Mouse (Mus musculus) gastrocnemius, adult 8-10 months (tissue): ENCODE data around the gene Dut. TPM values are rescaled to one million over a fixed set of nuclear protein-coding genes. Genes with fewer than 3 reads are reported as not detected.

Source experiments
- DNase-seq, 2 experiments: peaks; one replicate each; pipeline ENCODE4 v3.0.0; 2022; ENCODE audit warnings: low spot score in 2 of 2
- total RNA-seq, 4 experiments: library from RNA; stranded (reverse); gene quantifications; 2 replicates each; pipeline ENCODE4 v1.2.4; 2022

The Dut gene
- 1 to 10 TPM; 6.7 to 8.3 (median 7.6) TPM for total RNA-seq

- DNase-seq = peak; percentile 76 to 91
Measured at GRCm38 (mm10) chr2:125247108-125247961, at the start of gene Dut. Gene Dut, plus strand, starts transcription at chr2:125247190.

DNA sequence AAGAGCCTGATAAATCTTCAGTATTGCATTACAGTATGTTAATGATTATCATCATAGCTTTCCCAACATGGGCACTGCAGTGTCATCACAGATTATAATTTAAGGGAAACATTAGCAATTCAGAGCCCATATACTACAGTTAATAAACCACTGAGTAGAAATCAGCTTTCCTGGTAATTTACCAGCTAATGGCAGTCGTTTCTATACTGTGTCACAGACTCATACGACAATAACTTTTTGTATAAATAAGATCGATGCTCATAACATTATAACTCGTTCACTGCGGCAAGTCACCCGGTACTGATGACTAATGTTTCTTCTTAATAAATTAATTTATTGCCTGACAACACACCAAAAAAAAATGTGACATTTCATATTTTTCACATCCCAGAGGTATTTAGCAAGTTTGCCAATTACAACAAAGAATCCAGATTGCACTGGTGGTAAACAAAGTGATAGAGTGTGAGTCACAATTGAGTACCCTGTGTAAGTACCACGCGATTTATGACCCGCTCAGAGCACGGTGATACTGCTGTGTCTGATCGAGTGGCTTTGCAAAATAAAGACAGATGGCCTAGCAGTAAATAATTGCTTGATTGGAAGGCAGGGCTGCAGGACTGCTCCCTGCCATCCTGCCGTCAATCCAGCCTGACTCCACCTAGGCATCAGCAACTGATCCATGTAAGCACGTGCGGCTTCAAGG, 37.9 kb upstream of the Dut start:
- no peak for DNase-seq

DNA sequence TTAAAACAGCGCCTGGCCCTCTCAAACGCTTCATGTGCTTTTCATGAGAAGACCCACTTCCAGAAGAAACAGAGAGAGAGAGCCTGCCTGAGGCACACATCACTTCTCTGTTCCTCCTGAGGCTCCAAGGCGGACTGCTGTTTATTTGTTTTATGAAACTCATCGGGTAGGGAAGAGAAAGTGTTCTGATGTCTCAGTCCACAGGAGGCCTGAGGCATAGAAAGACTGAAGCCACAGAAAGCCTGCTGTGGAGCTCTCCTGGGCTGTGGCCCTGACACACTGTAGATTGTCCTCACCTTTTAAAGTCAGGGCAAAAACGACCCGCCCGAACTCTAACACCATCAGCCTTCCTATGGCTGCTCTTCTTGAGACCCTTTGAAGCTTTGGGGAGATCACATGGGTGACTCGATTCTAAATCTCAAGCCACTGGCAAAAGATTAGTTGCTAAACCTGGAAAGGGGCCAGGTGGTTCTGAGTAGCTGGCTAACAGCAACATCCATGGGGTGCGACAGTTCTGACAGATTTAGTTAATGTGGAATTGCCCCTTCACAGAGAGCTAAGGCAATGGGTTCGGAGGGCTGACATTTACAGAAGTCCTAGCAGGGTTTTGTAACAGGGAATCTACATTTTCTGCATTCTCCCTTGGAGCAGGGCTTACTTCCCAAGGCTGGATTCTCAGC, 35.0 kb upstream of the Dut start:
- no peak for DNase-seq

- peak in 1 of 2 experiments; percentile 17 for DNase-seq
Measured at GRCm38 (mm10) chr2:125214592-125214991, 32.4 kb upstream of the Dut start.

GRCm38 (mm10) chr2:125217286-125217685, 29.7 kb upstream of the Dut start:
- no peak for DNase-seq

GRCm38 (mm10) chr2:125218566-125218965, 28.4 kb upstream of the Dut start:
- no peak for DNase-seq

DNA sequence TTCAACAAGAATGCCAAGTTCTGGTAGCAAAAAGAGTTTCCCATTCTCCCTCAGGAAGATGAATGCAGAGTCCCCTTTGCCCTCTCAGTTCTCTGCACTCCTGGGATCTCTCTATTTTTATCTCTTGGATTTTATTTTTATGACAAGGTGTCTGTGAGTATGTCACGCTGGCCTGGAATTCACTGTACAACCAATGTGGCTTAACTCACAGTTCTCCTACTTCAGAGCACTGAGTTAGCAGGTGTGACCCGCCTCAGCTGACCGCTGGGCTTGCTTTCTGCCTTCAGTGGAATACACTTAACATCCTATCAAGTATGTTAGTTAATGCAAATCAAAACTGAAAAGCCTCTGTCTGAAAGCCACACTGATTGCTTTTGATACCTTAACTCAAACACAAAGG, 27.7 kb upstream of the Dut start:
- DNase-seq = no peak

DNA sequence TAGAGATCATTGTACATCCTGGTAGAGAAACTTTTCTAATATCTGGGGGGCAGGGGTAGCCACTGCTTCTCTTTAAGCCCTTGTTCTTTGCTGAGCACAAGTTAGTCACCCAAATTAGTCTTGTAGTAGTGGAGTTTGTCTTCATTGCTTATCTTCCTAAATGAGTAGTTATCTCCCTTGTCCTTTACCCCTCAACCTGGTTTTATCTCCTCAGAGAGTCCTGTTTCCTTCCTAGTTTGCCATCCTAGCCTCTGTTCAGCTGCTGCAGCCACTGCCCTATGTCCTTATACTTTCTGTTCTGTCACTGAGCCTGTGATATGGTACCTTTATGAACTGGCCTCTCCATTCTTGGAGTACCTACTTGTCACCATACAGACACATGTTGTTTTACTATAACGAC, 25.3 kb upstream of the Dut start:
- DNase-seq = no peak

DNA sequence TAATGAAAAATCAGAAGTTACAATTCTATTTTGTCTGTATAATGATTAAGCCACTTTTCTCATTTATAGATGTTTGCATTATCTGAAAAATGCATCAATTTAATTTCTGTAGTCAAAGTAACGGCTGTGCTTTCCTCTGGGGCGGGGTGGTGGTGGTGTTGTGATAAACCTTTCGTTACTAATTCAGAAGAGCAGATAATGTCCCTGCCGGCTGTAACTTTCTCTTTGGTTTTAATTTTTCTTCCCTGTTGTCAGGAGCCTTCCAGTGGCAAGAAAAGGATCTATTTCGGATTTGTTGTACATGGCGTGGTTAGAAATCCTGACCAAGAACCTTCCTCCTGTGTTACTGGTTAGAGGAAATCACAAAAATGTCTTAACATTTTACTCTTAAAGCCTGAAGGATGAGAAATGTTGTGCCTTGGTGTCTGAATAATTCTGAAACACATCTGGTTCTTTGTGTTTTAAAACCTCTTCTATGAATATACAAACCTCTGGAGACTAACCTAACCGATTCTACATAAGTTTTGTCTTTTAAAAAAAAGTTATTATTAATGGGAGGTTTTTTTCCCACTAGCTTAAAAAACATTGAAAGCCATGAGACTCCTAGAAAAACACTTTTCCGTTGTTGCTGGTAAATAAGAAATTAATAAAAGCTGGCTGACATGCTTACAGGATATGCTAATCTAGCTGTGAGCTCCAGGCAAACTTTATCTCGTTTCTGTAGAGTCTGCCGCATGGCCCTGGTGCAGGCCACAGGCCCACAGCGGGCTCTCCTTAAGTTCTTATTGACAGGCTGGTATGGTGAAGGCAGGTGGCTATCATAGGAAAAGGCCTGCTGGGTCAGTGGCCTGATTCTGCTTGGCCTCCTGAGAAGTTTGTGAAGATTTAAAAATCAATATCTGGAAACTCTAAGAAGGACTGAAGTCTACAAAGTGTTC, 18.2 kb upstream of the Dut start:
- no peak for DNase-seq

DNA sequence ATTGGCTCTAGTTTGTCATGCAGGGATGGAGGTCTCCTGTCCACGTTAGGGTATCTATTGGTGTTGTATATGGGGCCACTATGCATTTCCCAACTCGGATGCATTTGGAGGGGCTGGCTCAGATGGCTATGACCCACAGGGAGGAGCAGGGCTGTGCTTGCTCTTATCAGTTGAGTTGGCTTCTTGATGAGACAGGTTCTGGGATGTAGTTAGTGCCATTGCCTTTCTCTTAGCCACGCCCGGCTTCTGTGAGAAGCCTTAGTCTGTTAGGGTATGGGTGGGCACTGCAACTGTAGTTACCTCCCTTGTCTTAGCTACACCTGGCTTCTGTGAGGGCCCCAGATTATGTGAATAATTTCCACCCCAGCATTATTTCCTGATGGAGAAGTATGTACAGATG, 14.8 kb upstream of the Dut start:
- no peak for DNase-seq

DNA sequence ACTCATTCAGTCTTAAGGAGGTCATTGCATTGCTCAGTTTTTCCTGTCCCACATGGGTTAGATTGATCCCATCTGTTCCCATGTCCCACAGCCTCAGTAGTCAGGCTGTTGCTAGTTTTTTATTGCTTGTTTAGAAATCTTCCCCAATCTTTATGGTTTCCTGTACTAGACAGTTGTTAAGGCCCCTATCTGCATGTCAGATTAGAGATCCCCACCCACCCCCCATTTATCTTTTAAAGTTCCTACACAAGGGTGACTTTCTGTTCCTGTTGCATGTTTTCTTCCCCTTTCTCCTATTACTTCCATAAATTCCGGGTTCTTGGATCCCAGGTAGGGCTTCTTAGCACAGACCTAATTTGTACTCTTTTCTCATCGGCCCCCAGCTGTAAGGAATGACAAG, 13.5 kb upstream of the Dut start:
- no peak for DNase-seq

GRCm38 (mm10) chr2:125234049-125234448, 12.9 kb upstream of the Dut start:
- no peak for DNase-seq

- DNase-seq = no peak
Measured at GRCm38 (mm10) chr2:125245545-125246285, 1.3 kb upstream of the Dut start.

GRCm38 (mm10) chr2:125246669-125247068, 321 bp upstream of the Dut start:
- DNase-seq = no peak

GRCm38 (mm10) chr2:125247962-125248235, 909 bp downstream of the Dut start:
- DNase-seq = no peak

DNA sequence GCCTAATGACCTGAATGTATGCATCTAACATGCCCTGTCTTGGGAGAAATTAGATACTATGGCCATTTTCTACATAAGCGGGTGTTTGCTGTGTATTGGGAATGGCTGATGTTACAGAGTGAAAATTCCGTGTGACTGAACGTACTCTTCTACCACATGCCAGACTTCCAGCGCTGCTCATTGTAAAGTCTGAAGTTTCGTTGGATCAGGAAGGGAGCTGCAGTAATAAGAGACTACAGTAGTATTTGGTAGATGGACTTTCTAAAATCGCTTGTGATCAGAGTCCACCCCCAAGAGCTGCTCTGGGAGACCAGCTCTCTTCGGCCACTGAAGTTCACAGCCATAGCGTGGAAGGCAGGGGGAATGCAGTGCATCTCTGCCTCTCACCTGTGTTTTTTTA, 1.3 kb downstream of the Dut start:
- no peak for DNase-seq

GRCm38 (mm10) chr2:125249339-125249738, 2.3 kb downstream of the Dut start:
- no peak for DNase-seq

DNA sequence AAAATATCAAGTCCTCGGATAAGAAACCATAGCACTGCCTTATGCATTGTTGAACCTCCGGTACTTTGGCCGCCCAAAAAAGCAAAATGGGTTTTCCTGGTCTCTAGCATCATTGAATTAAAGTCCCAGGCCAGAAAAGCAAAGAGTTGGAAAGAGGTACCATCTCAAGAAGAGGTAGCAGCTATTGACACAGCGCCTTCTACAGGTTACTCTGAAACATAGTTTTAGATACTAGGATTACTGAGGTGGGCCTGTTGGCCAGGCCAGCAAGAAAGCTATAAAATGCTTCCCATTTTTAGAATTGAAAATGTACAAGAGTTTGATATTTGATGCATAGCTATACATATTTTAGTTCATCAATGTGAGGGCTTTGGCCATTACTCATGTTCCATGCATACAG, 2.9 kb downstream of the Dut start:
- no peak for DNase-seq

GRCm38 (mm10) chr2:125251781-125252180, 4.8 kb downstream of the Dut start:
- no peak for DNase-seq

DNA sequence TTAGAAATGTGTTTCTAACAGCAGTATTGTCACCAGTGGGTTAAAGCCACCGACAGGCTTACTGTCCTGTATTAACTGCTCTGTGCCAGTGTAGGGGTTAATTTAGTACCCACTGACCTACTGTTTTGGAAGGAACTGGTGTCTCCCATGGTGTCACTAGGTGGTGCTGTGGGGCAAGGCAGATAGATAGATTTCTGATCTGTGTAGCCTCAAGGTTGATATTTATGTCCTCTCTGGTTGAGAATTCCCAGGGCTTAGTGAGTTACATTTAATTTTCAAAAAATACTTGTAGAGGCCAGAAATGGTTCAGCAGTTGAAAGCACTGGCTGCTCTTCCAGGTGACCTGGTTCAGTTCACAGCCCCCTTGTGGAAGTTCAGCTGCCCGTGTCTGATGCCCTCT, 5.3 kb downstream of the Dut start:
- no peak for DNase-seq

- DNase-seq = no peak
Measured at GRCm38 (mm10) chr2:125253699-125254098, 6.7 kb downstream of the Dut start.
